Mouse (Mus musculus) liver, embryonic 14.5 days (tissue): ENCODE data around the gene Plcb1. TPM values are rescaled to one million over a fixed set of nuclear protein-coding genes. Genes with fewer than 3 reads are reported as not detected.
A peak's percentile ranks its signal among the peaks of the same experiment; 100 is the strongest.
"Not testable (repeated sequence)": the region's sequence is repeated elsewhere in the genome, so short reads cannot be mapped to it uniquely, and the experiment has no call there.

Experiments
- ATAC-seq: fragments of 200-750 bp; cut with Nextera tagmentation; 2 replicates; pipeline ENCODE4 v1.8.0; 2017; ENCODE audit warnings: moderate number of reproducible peaks, mild to moderate bottlenecking, moderate library complexity; ENCODE audit not compliant: insufficient read depth
- DNase-seq, 3 experiments: peaks; one replicate each; pipeline ENCODE4 v3.0.0-alpha.2; 2012 to 2013; ENCODE audit warnings: low read depth in 3 of 3, low spot score in 3 of 3
- H3K27ac ChIP-seq: fragments of 300-500 bp; sonication (generic); 2 replicates; pipeline ENCODE4 v1.5.1; 2014; ENCODE audit warnings: moderate library complexity, mild to moderate bottlenecking, control low read depth, inconsistent platforms
- H3K27me3 ChIP-seq: fragments of 300-500 bp; sonication (generic); 2 replicates; pipeline ENCODE4 v1.6.1; 2014; ENCODE audit warnings: mild to moderate bottlenecking, low read length, moderate library complexity; ENCODE audit not compliant: control insufficient read depth, insufficient read depth
- H3K36me3 ChIP-seq: fragments of 300-500 bp; sonication (generic); replicated peaks from 2 replicates; pipeline ENCODE4 v1.6.1; 2014; ENCODE audit warnings: low read depth; ENCODE audit not compliant: control insufficient read depth, insufficient read depth
- H3K4me1 ChIP-seq, 2 experiments: fragments of 200-500 bp in 1 of 2; fragments of 300-500 bp in 1 of 2; sonication (generic) in 1 of 2; replicated peaks; 2 replicates each; pipeline ENCODE4 v1.6.1; 2012 to 2014; ENCODE audit warnings: antibody characterized with exemption in 1 of 2, inconsistent platforms in 1 of 2, low read length in 1 of 2; ENCODE audit not compliant: control insufficient read depth in 2 of 2, insufficient read depth in 2 of 2
- H3K4me2 ChIP-seq: fragments of 300-500 bp; sonication (generic); 2 replicates; pipeline ENCODE4 v1.6.1; 2014; ENCODE audit warnings: low read depth, mild to moderate bottlenecking, control low read depth, moderate library complexity
- H3K4me3 ChIP-seq, 2 experiments: fragments of 200-500 bp in 1 of 2; fragments of 300-500 bp in 1 of 2; sonication (generic) in 1 of 2; 2 replicates each; pipeline ENCODE4 v1.5.1; 2012 to 2014; ENCODE audit warnings: low read depth in 2 of 2, low read length in 2 of 2, mild to moderate bottlenecking in 2 of 2, control low read depth in 1 of 2, inconsistent platforms in 1 of 2, moderate library complexity in 1 of 2; ENCODE audit not compliant: insufficient read depth in 1 of 2
- H3K9ac ChIP-seq: fragments of 300-500 bp; sonication (generic); replicated peaks from 2 replicates; pipeline ENCODE4 v1.6.1; 2014; ENCODE audit warnings: mild to moderate bottlenecking, control low read depth, moderate library complexity
- H3K9me3 ChIP-seq: fragments of 300-500 bp; sonication (generic); 2 replicates; pipeline ENCODE4 v1.6.1; 2016; ENCODE audit warnings: low read length, mixed read lengths; ENCODE audit not compliant: control insufficient read depth
- CTCF ChIP-seq: IDR thresholded peaks from 2 replicates; pipeline ENCODE4 v1.5.1; 2016; ENCODE audit warnings: antibody characterized with exemption, low read depth, control low read depth
- EP300 ChIP-seq: IDR thresholded peaks from 2 replicates; pipeline ENCODE4 v1.6.1; 2016; ENCODE audit warnings: antibody characterized with exemption, low read depth
- WGBS: fragments of 180-500 bp; shearing (Covaris S2); extraction: QIAGEN DNeasy Blood & Tissue Kit; methylation state at CpG from one replicate; pipeline ENCODE4 v1.1.7; 2014; ENCODE audit not compliant: insufficient replicate concordance; 5-methylcytosine and 5-hydroxymethylcytosine counted together
- polyA plus RNA-seq, 2 experiments: library from polyadenylated mRNA; depleted of rRNA in 1 of 2; stranded (reverse) in 1 of 2; unstranded in 1 of 2; fragments of >200 nt; fragmentation: Nextera tagmentation in 1 of 2; extraction: Ambion mirVana in 1 of 2; gene quantifications; 2 replicates each; pipeline versions ENCODE4 v1.2.1 to v1.2.3; 2012 to 2014

The Plcb1 gene
- polyA plus RNA-seq, 2 experiments = 0.56 to 3.0 TPM

DNA sequence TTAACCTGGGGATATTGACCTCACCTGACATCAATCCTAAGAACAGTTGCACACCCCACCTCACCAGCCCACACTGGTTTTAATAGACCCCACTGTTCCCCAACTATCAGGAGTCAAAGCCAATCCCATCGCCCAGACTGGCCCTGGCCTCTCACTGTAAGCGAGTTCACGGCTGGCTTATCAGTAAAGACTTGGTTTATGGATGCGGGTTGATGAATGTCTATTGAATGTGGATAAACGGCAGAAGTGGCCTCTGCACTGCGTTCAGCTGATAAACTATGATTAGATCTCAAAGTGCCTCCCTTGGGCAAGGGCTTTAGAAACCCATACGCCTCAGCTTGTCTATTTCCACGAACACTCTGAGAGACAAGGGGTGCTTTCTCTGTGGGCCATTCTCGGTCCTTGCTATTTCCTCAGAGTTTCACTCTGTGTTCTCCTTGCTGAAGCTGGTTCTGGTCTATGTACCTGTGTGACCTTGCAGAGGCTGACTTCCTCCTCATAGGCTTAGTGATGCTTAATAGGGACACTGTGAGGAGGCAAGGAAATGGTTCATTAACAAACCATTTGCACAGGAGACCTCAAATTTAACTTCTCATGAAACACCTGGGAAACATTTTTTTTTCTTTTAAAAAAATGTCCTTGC, 203.9 kb downstream of the Plcb1 start:
- H3K27ac ChIP-seq = no peak overlapping the region
- no peak overlapping the region for H3K4me3 ChIP-seq
- WGBS = 38% methylated on average over 9 of the region's 9 CpGs
- peak; percentile 21; the same call in 1 of the 2 replicates for ATAC-seq
- peaks cover 0 to 3% of the 10 kb centered on the region in 2 experiments; a peak in 1 of 4 replicates for H3K4me1 ChIP-seq
- H3K9me3 ChIP-seq = no peaks in the 10 kb centered on the region
- no peaks in the 10 kb centered on the region for H3K36me3 ChIP-seq
- no peaks in the 10 kb centered on the region for H3K27me3 ChIP-seq
- DNase-seq = no peak
- no peak overlapping the region for H3K9ac ChIP-seq
- H3K4me2 ChIP-seq = no peak overlapping the region
- no peak for TF ChIP-seq EP300
- TF ChIP-seq CTCF = no peak

DNA sequence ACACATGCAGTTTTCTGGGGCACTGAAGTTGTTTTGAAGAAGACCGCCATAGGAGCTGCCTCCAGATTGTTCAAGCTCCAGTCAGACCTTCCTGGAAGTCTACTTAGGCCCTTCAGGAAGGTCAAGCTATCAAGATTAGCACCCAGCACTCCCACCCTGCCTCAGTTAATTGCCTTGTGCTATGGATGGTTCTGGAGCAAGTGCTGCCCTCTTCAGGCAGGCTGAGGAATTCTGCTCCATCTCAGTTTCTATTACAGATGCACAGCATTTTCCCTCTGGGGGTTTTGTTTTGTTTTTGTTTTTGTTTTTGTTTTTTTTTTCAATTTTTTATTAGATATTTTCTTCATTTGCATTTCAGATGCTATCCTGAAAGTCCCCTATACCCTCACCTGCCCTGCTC, 221.3 kb downstream of the Plcb1 start:
- 80% methylated on average over 1 of the region's 1 CpGs for WGBS
- Histone ChIP-seq H3K4me2 (no peak overlapping the region), H3K4me1 (no peaks in the 10 kb centered on the region), H3K36me3 (no peaks in the 10 kb centered on the region), H3K9me3 (no peaks in the 10 kb centered on the region), H3K4me3 (no peak overlapping the region), H3K9ac (no peak overlapping the region), H3K27ac (no peak overlapping the region), H3K27me3 (no peaks in the 10 kb centered on the region)
- no peak for TF ChIP-seq EP300
- TF ChIP-seq CTCF = peak; percentile 63
- DNase-seq = no peak
- no peak for ATAC-seq

DNA sequence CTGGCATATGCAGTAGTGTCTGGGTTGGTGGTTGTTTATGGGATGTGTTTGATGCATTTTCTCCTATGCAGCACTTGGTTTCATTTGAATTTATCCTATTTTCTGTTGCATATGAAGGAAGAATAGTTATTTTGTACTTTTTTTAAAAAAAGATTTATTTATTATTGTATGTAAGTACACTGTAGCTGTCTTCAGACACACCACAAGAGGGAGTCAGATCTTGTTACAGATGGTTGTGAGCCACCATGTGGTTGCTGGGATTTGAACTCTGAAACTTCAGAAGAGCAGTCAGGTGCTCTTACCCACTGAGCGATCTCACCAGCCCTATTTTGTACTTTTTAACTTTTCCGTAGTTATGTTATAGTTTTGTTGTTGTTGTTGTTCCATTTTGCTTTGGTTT, 222.0 kb downstream of the Plcb1 start:
- WGBS = 53% methylated on average over 2 of the region's 2 CpGs
- not testable (repeated sequence) for DNase-seq, H3K4me2 ChIP-seq, ATAC-seq, H3K4me1 ChIP-seq, H3K9ac ChIP-seq, H3K27ac ChIP-seq, H3K27me3 ChIP-seq, H3K9me3 ChIP-seq, H3K36me3 ChIP-seq, H3K4me3 ChIP-seq

DNA sequence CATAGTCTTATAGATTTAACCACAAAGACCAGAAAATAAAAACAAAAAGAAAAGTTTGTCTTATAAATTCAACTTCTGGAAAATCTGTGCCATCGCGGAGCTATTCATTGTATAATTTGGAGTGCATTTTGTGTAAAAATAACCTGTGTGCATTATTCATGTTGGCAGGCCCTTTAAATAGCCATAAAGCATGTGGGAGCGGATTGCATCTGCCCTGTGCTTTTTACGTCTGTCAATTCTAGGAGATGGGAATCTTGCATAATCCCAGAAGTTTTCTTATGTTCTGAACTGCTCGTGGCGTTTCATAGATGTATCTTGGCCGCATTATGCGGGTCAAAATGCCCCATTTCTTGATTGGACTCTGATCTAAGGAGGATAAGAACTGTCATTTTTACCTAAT, 224.5 kb downstream of the Plcb1 start:
- Histone ChIP-seq H3K4me1 (no peaks in the 10 kb centered on the region), H3K27ac (no peak overlapping the region), H3K4me2 (no peak overlapping the region), H3K36me3 (no peaks in the 10 kb centered on the region), H3K9ac (no peak overlapping the region), H3K9me3 (no peaks in the 10 kb centered on the region), H3K27me3 (no peaks in the 10 kb centered on the region), H3K4me3 (no peak overlapping the region)
- no peak for ATAC-seq
- 76% methylated on average over 8 of the region's 8 CpGs for whole genome bisulfite sequencing
- TF ChIP-seq EP300 (no peak), CTCF (no peak)
- DNase-seq = no peak

DNA sequence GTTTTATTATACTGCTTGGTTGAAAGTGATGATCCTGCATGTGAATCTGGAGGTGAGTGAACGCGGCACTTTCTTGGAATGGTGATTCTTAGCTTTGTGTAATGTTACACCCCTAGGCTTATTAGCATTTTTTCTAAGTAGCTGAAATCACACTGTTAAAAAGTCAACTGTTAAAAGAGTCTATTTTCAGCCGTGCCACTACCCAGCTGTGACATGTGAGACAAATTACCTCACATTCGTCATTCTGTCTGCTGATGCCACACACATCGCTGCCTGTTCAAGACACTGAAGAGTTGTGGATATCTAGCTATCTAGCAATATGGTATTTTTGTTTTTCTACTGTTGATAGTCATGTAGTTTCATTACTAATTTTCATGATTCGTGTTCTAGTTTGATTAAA, 229.6 kb downstream of the Plcb1 start:
- no peaks in the 10 kb centered on the region for H3K27me3 ChIP-seq
- H3K4me2 ChIP-seq = no peak overlapping the region
- TF ChIP-seq EP300 = no peak
- TF ChIP-seq CTCF = no peak
- no peak overlapping the region for H3K27ac ChIP-seq
- H3K4me1 ChIP-seq = no peaks in the 10 kb centered on the region
- H3K4me3 ChIP-seq = no peak overlapping the region
- 48% methylated on average over 6 of the region's 6 CpGs for WGBS
- DNase-seq (no peak), ATAC-seq (no peak)
- H3K9me3 ChIP-seq = no peaks in the 10 kb centered on the region
- no peak overlapping the region for H3K9ac ChIP-seq
- no peaks in the 10 kb centered on the region for H3K36me3 ChIP-seq
